Comparison of ENCODE assay signal across 8 mouse cellular contexts in genomic region chr2:14074221-14074901, GRCm38 (mm10). TPM values are rescaled to one million over a fixed set of nuclear protein-coding genes. Genes with fewer than 3 reads are reported as not detected.
DNase-seq lines count a peak whose midpoint lies in the region; ATAC-seq and TF ChIP-seq lines count a peak whose summit lies in the region.

No protein-coding gene starts in this region.

- no peaks in the 10 kb centered on the region for H3K27me3 ChIP-seq in kidney, postnatal 0 days (ENCODE audit: insufficient read depth, low read length)
- no peaks in the 10 kb centered on the region for H3K27me3 ChIP-seq in hindbrain, embryonic 12.5 days
- no peaks in the 10 kb centered on the region for H3K27me3 ChIP-seq in megakaryocyte, embryonic 14.5 days (replicated peaks)

- no peaks in the 10 kb centered on the region for H3K36me3 ChIP-seq in kidney, postnatal 0 days (ENCODE audit: insufficient read depth, low read length)
- H3K36me3 ChIP-seq in hindbrain, embryonic 12.5 days: no peaks in the 10 kb centered on the region
- no peaks in the 10 kb centered on the region for H3K36me3 ChIP-seq in megakaryocyte, embryonic 14.5 days (replicated peaks; ENCODE audit: low read length)

- peak overlapping the region; percentile 88 for H3K9ac ChIP-seq in kidney, postnatal 0 days (ENCODE audit: low read depth, low read length)
- peak overlapping the region; percentile 89 for H3K9ac ChIP-seq in hindbrain, embryonic 12.5 days

- WGBS in kidney, postnatal 0 days: under 1% methylated on average over 38 of the region's 38 CpGs
- WGBS in hindbrain, embryonic 12.5 days: under 1% methylated on average over 38 of the region's 38 CpGs

- H3K4me3 ChIP-seq in kidney, postnatal 0 days (replicated peaks; ENCODE audit: low read depth, low read length): peak overlapping the region; percentile 78
- H3K4me3 ChIP-seq in hindbrain, embryonic 12.5 days: peak overlapping the region; percentile 59
- H3K4me3 ChIP-seq in megakaryocyte, embryonic 14.5 days (replicated peaks): peak overlapping the region; percentile 99

- no peaks in the 10 kb centered on the region for H3K9me3 ChIP-seq in kidney, postnatal 0 days (replicated peaks; ENCODE audit: low read length)
- H3K9me3 ChIP-seq in hindbrain, embryonic 12.5 days (replicated peaks): no peaks in the 10 kb centered on the region
- no peaks in the 10 kb centered on the region for H3K9me3 ChIP-seq in megakaryocyte, embryonic 14.5 days

- H3K4me2 ChIP-seq in kidney, postnatal 0 days (ENCODE audit: low read length): peak overlapping the region; percentile 75
- peak overlapping the region; percentile 63 for H3K4me2 ChIP-seq in hindbrain, embryonic 12.5 days (replicated peaks)

- DNase-seq in kidney, postnatal 0 days (ENCODE audit: low spot score): peak; percentile 43
- DNase-seq in kidney, adult 9 months: no peak
- DNase-seq in brain, adult 2 months (ENCODE audit: low read depth, low spot score): peak; percentile 29
- no peak for DNase-seq in cerebellum, adult 9-11 months
- DNase-seq in thymus, postnatal 14 days: no peak
- DNase-seq in cerebellum, adult 8-10 months: no peak

- no peak; the same call in 1 of the 2 replicates for ATAC-seq in kidney, postnatal 0 days (replicated peaks; ENCODE audit: low FRiP score, low read depth)
- ATAC-seq in hindbrain, embryonic 12.5 days (ENCODE audit: low FRiP score): peak; percentile 56; the same call in 1 of the 2 replicates

- TF ChIP-seq CTCF in kidney, postnatal 0 days (IDR thresholded peaks at IDR 0.05; ENCODE audit: low read depth): no peak

- peak overlapping the region; percentile 95 for H3K27ac ChIP-seq in kidney, postnatal 0 days
- peak overlapping the region; percentile 94 for H3K27ac ChIP-seq in hindbrain, embryonic 12.5 days

- H3K4me1 ChIP-seq in kidney, postnatal 0 days (replicated peaks; ENCODE audit: insufficient read depth, low read length): peaks cover 10% of the 10 kb centered on the region; the same call in 1 of the 2 replicates
- peaks cover 20% of the 10 kb centered on the region for H3K4me1 ChIP-seq in hindbrain, embryonic 12.5 days
- peaks cover 39% of the 10 kb centered on the region for H3K4me1 ChIP-seq in megakaryocyte, embryonic 14.5 days

RNA-seq across cellular contexts. Expression of gene Stam, which starts 0.5 kb away (rescaled TPM):
- polyA plus RNA-seq in kidney, postnatal 0 days (2015; fragmentation: Nextera tagmentation; extraction: Ambion mirVana): 38.6 and 40.3 TPM in 2 replicates
- polyA plus RNA-seq in hindbrain, embryonic 12.5 days (2016; fragmentation: Nextera tagmentation; extraction: Ambion mirVana): 93.9 and 95.8 TPM in 2 replicates
- 9.9 and 12.6 TPM in 2 replicates for polyA plus RNA-seq in megakaryocyte, embryonic 14.5 days (2012; ENCODE audit: insufficient read depth, low replicate concordance)

RNA-seq across cellular contexts. Expression of gene Hacd1, which starts 18.4 kb away (rescaled TPM):
- polyA plus RNA-seq in kidney, postnatal 0 days (2015; fragmentation: Nextera tagmentation; extraction: Ambion mirVana): 88.4 and 91.4 TPM in 2 replicates
- 49.7 and 54.3 TPM in 2 replicates for polyA plus RNA-seq in hindbrain, embryonic 12.5 days (2016; fragmentation: Nextera tagmentation; extraction: Ambion mirVana)
- polyA plus RNA-seq in megakaryocyte, embryonic 14.5 days (2012; ENCODE audit: insufficient read depth, low replicate concordance): 101 and 115 TPM in 2 replicates

Comparison
In these comparisons a context has a peak if more than half of its experiments do, and no peak if none do; other contexts are left out.
1. DNase-seq: peak in kidney, postnatal 0 days (single experiment) and brain, adult 2 months (single experiment); none in kidney, adult 9 months (single experiment), cerebellum, adult 9-11 months (single experiment), thymus, postnatal 14 days (single experiment) and cerebellum, adult 8-10 months (single experiment).
2. Peak in every context shown above with its lines, with median percentiles within 50 percentile points of each other: H3K4me3 ChIP-seq.